Mouse (Mus musculus) heart, embryonic 15.5 days (tissue): Measurements from ENCODE around the gene BC051142. TPM values are rescaled to one million over a fixed set of nuclear protein-coding genes. Genes with fewer than 3 reads are reported as not detected.

Experiments
- ATAC-seq: fragments of 200-750 bp; cut with Nextera tagmentation; replicated peaks from 2 replicates; pipeline ENCODE4 v1.8.0; 2017; ENCODE audit warnings: low read depth, moderate TSS enrichment; ENCODE audit not compliant: insufficient number of reproducible peaks, insufficient read depth, low FRiP score
- H3K27ac ChIP-seq: fragments of 300-500 bp; sonication (generic); 2 replicates; pipeline ENCODE4 v1.5.1; 2015; ENCODE audit warnings: mild to moderate bottlenecking, inconsistent platforms
- H3K27me3 ChIP-seq: fragments of 300-500 bp; sonication (generic); 2 replicates; pipeline ENCODE4 v1.6.1; 2015; ENCODE audit warnings: inconsistent platforms
- H3K36me3 ChIP-seq: fragments of 300-500 bp; sonication (generic); 2 replicates; pipeline ENCODE4 v1.6.1; 2015; ENCODE audit warnings: mild to moderate bottlenecking, inconsistent platforms
- H3K4me1 ChIP-seq: fragments of 300-500 bp; sonication (generic); replicated peaks from 2 replicates; pipeline ENCODE4 v1.6.1; 2015; ENCODE audit warnings: inconsistent platforms
- H3K4me2 ChIP-seq: fragments of 300-500 bp; sonication (generic); 2 replicates; pipeline ENCODE4 v1.6.1; 2015; ENCODE audit warnings: inconsistent platforms, mild to moderate bottlenecking, moderate library complexity
- H3K4me3 ChIP-seq: fragments of 300-500 bp; sonication (generic); 2 replicates; pipeline ENCODE4 v1.5.1; 2015; ENCODE audit warnings: mild to moderate bottlenecking, inconsistent platforms
- H3K9ac ChIP-seq: fragments of 300-500 bp; sonication (generic); 2 replicates; pipeline ENCODE4 v1.6.1; 2015; ENCODE audit warnings: mild to moderate bottlenecking, inconsistent platforms
- H3K9me3 ChIP-seq: fragments of 300-500 bp; sonication (generic); replicated peaks from 2 replicates; pipeline ENCODE4 v1.6.1; 2016; ENCODE audit warnings: inconsistent platforms
- WGBS: fragments of 180-500 bp; shearing (Covaris S2); methylation state at CpG from one replicate; pipeline ENCODE4 v1.1.7; 2015; ENCODE audit warnings: mixed read lengths; 5-methylcytosine and 5-hydroxymethylcytosine counted together
- polyA plus RNA-seq: library from polyadenylated mRNA; unstranded; fragments of >200 nt; fragmentation: Nextera tagmentation; extraction: Ambion mirVana; gene quantifications from 2 replicates; pipeline ENCODE4 v1.2.1, GENCODE M21; 2015

The BC051142 gene
- 0.20 TPM in 1 of 2 replicates, not detected in the other for polyA plus RNA-seq

- H3K27me3 ChIP-seq, result peaks cover 13% of the 10 kb centered on the region; the same call in 1 of the 2 replicates
- no peaks in the 10 kb centered on the region for H3K9me3 ChIP-seq
- peak within 1 kb of the TSS; percentile 59 for H3K4me3 ChIP-seq
- H3K9ac ChIP-seq, result peak within 1 kb of the TSS; percentile 59
- peak; percentile 86 for ATAC-seq
- H3K4me2 ChIP-seq, result peak within 1 kb of the TSS; percentile 88
- peak within 1 kb of the TSS; percentile 66 for H3K27ac ChIP-seq
- WGBS, result 3% methylated on average over 34 of the region's 34 CpGs
- H3K4me1 ChIP-seq, result peaks cover 2% of the 10 kb centered on the region; the same call in 1 of the 2 replicates
- H3K36me3 ChIP-seq, result no peaks in the 10 kb centered on the region
Observed at GRCm38 (mm10) chr17:34398711-34399393, at the start of gene BC051142. BC051142 (plus strand) TSS chr17:34398820.

DNA sequence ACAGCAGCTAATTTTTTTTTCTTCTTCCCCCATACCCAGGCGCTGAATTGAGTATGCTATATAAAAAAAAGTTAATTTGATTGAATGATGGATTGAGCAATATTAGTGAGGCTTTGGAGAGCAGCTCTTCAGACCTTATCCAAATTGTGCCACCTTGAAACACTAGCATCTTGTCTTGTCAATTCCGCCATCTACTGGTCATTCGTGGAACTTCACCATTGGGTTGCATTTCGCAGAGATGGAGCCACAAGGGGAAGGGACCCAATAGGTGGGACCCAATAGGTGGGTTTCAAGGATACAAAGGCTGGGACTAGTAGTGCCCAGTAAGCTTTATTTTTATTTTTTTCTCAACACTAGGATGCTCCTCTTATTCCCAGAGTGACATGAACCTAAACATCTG is 49.2 kb upstream of the BC051142 start:
- Histone ChIP-seq H3K9me3 (no peaks in the 10 kb centered on the region), H3K4me3 (no peak overlapping the region), H3K27ac (no peak overlapping the region), H3K36me3 (no peaks in the 10 kb centered on the region), H3K27me3 (peaks cover 4% of the 10 kb centered on the region; the same call in 1 of the 2 replicates), H3K4me1 (no peaks in the 10 kb centered on the region), H3K9ac (no peak overlapping the region), H3K4me2 (no peak overlapping the region)
- 7% methylated on average over 4 of the region's 4 CpGs for WGBS
- ATAC-seq, result no peak

DNA sequence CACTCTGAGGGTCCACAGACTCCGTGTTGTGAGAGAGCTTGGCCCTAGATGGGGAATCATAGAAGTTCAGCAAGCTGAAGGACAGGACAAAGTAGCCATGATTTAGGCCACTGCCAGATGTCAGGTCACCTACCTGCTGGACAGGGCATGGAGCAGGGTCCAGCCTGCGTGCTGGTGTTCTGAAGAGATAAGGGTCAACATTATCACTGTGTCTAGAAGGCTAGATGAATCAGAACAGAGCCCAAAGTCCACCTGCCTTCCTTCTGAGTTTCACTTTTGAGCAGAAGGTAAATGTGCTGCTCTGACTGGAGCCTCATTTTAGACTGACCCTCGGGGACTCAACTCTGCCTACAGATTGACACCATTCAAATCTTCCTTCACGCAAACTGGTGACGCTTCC is 44.1 kb upstream of the BC051142 start, which contains the start of gene Btnl2:
Gene Btnl2 (plus strand): TSS at position 284 of the 400 bp plus-strand sequence.
- no peaks in the 10 kb centered on the region for H3K4me1 ChIP-seq
- no peaks in the 10 kb centered on the region for H3K36me3 ChIP-seq
- no peaks in the 10 kb centered on the region for H3K9me3 ChIP-seq
- no peaks in the 10 kb centered on the region for H3K27me3 ChIP-seq
- WGBS, result 77% methylated on average over 5 of the region's 5 CpGs
- H3K27ac ChIP-seq, result no peak within 1 kb of the TSS
- ATAC-seq, result no peak
- no peak within 1 kb of the TSS for H3K4me2 ChIP-seq
- no peak within 1 kb of the TSS for H3K4me3 ChIP-seq
- H3K9ac ChIP-seq, result no peak within 1 kb of the TSS

DNA sequence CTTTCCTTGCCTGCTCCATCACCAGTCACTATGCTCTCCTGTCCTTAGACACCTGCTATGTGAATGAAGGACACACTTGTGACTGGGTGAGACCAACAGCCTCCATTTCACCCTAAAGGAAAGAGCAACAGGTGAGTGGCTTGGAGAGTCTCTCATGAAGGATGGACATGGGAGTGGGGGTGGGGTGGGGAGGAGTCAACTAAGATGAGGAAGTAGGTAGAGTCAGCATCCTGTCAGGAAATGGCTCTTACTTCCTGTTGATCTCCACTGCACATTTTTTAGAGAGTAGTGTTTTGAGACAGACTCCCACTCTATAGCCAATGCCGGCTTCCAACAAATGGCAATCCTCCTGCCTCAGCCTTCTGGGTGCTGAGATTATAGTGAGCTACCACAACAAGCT is 43.7 kb upstream of the BC051142 start:
- no peak overlapping the region for H3K4me2 ChIP-seq
- H3K27me3 ChIP-seq, result no peaks in the 10 kb centered on the region
- H3K27ac ChIP-seq, result no peak overlapping the region
- H3K36me3 ChIP-seq, result no peaks in the 10 kb centered on the region
- no peaks in the 10 kb centered on the region for H3K4me1 ChIP-seq
- no peak overlapping the region for H3K9ac ChIP-seq
- no peaks in the 10 kb centered on the region for H3K9me3 ChIP-seq
- H3K4me3 ChIP-seq, result no peak overlapping the region
- no peak for ATAC-seq
- WGBS, result 67% methylated on average over 1 of the region's 1 CpGs

DNA sequence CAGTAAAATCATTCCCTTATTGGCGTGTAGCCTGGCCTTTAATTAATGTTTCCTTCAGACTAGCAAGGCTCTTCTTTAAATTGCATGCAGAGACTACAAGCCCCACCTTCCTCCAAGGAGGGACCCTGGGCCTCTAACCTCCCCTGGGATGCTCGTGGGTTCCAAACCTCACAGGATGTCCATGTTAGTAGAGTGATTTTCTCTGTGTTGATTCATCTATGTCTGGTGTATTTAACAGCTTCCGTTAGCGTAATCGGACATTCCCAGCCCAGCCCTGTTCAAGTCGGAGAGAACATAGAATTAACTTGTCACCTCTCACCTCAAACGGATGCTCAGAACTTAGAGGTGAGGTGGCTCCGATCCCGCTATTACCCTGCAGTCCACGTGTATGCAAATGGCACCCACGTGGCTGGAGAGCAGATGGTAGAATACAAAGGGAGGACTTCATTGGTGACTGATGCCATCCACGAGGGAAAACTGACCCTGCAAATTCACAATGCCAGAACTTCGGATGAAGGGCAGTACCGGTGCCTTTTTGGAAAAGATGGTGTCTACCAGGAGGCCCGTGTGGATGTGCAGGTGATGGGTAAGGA is 35.6 kb upstream of the BC051142 start:
- WGBS, result 77% methylated on average over 15 of the region's 15 CpGs
- no peak overlapping the region for H3K4me2 ChIP-seq
- H3K9me3 ChIP-seq, result no peaks in the 10 kb centered on the region
- no peak overlapping the region for H3K9ac ChIP-seq
- no peaks in the 10 kb centered on the region for H3K36me3 ChIP-seq
- H3K27ac ChIP-seq, result no peak overlapping the region
- no peaks in the 10 kb centered on the region for H3K27me3 ChIP-seq
- no peak overlapping the region for H3K4me3 ChIP-seq
- no peaks in the 10 kb centered on the region for H3K4me1 ChIP-seq
- no peak for ATAC-seq

DNA sequence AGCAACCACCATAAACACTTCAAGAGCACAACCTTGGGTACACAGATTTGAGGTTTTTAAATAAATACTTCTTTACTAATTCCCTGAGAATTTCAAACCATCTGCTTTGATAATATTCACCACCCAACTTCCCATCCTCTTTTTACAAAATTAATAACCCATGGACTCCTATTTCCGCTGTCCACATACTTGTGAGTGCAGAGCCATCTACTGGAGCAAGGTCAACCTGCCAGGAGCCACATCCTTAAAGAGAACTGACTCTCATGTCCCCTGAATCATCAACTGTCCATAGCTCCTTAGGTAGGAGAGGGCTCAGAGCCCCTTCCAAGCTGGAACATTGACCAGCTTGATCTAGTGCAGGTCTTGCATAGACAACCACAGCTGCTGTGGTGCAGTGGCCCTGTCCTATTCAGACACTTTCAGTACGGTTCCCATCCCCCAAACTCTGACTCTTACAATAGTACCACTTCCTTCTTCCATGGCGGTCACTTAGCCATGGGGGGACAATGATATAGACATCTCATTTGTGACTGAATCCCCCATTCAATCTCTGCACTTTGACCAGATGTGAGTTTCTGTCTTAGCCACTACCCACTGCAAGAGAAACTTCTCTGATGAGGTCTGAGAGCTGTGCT is 34.8 kb upstream of the BC051142 start:
- Histone ChIP-seq H3K4me1 (no peaks in the 10 kb centered on the region), H3K9me3 (no peaks in the 10 kb centered on the region), H3K4me2 (no peak overlapping the region), H3K36me3 (no peaks in the 10 kb centered on the region), H3K27ac (no peak overlapping the region), H3K9ac (no peak overlapping the region), H3K27me3 (no peaks in the 10 kb centered on the region), H3K4me3 (no peak overlapping the region)
- no peak for ATAC-seq
- 71% methylated on average over 3 of the region's 3 CpGs for WGBS

DNA sequence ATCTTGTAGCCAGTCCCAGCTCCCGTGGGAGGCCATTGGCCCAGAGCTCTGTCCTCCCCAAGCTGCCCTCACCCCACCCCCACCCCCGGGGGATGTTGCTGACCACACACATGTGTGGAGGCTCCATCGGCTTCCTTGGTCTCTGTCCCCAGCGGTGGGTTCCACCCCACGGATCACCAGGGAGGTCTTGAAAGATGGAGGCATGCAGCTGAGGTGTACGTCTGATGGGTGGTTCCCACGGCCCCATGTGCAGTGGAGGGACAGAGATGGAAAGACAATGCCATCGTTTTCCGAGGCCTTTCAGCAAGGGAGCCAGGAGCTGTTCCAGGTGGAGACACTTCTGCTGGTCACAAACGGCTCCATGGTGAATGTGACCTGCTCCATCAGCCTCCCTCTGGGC is 33.6 kb upstream of the BC051142 start:
- Histone ChIP-seq H3K27me3 (no peaks in the 10 kb centered on the region), H3K4me3 (no peak overlapping the region), H3K9me3 (no peaks in the 10 kb centered on the region), H3K36me3 (no peaks in the 10 kb centered on the region), H3K27ac (no peak overlapping the region), H3K4me2 (no peak overlapping the region), H3K9ac (no peak overlapping the region), H3K4me1 (no peaks in the 10 kb centered on the region)
- WGBS, result 63% methylated on average over 10 of the region's 10 CpGs
- no peak for ATAC-seq

- Histone ChIP-seq H3K27ac (no peak overlapping the region), H3K27me3 (0 out of 2 replicates have a peak, but pooled peaks cover 4% of the 10 kb centered on the region), H3K4me3 (no peak overlapping the region), H3K9ac (no peak overlapping the region), H3K4me2 (no peak overlapping the region), H3K9me3 (no peaks in the 10 kb centered on the region), H3K36me3 (no peaks in the 10 kb centered on the region), H3K4me1 (no peaks in the 10 kb centered on the region)
- WGBS, result 66% methylated on average over 4 of the region's 4 CpGs
- no peak for ATAC-seq
Observed at GRCm38 (mm10) chr17:34370563-34370962, 28.1 kb upstream of the BC051142 start.

- no peak overlapping the region for H3K27ac ChIP-seq
- ATAC-seq, result no peak
- no peaks in the 10 kb centered on the region for H3K4me1 ChIP-seq
- H3K4me3 ChIP-seq, result no peak overlapping the region
- H3K9ac ChIP-seq, result no peak overlapping the region
- 76% methylated on average over 6 of the region's 6 CpGs for WGBS
- no peaks in the 10 kb centered on the region for H3K36me3 ChIP-seq
- H3K27me3 ChIP-seq, result 0 out of 2 replicates have a peak, but pooled peaks cover 4% of the 10 kb centered on the region
- H3K4me2 ChIP-seq, result no peak overlapping the region
- no peaks in the 10 kb centered on the region for H3K9me3 ChIP-seq
Observed at GRCm38 (mm10) chr17:34373055-34373709, 25.4 kb upstream of the BC051142 start.

GRCm38 (mm10) chr17:34376847-34377246 is 21.8 kb upstream of the BC051142 start, which contains the start of gene Btnl1:
Btnl1 (plus strand) TSS chr17:34377132.
- no peaks in the 10 kb centered on the region for H3K36me3 ChIP-seq
- WGBS, result 71% methylated on average over 2 of the region's 2 CpGs
- H3K27me3 ChIP-seq, result peaks cover 4% of the 10 kb centered on the region; the same call in 1 of the 2 replicates
- no peak within 1 kb of the TSS for H3K4me3 ChIP-seq
- no peak within 1 kb of the TSS for H3K9ac ChIP-seq
- H3K9me3 ChIP-seq, result no peaks in the 10 kb centered on the region
- ATAC-seq, result no peak
- no peak within 1 kb of the TSS for H3K27ac ChIP-seq
- H3K4me2 ChIP-seq, result no peak within 1 kb of the TSS
- no peaks in the 10 kb centered on the region for H3K4me1 ChIP-seq
